Mouse (Mus musculus): ENCODE data around the gene Pard3. TPM values are rescaled to one million over a fixed set of nuclear protein-coding genes. Genes with fewer than 3 reads are reported as not detected.

The Pard3 gene
- total RNA-seq, 2 experiments from 2014 or later, result 26.1 to 28.1 TPM

DNA sequence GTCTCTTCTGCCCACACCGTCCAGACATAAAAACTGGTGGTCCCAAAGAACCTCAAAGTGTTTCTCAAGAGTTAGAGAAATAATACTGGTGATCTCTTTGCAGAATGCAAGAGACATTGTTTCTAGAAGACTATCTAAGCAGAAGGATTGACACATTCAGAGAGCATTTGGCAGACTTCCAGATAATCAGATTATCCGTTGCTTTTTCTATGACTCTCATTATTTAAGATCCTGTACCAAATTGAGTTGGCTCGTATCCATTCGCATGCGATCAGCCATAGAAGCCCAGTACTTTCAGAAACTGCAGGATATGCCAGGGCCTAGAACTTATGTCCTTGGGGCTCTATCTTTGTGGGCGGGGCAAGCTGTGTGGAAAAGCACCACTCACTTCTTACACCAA is 514.0 kb downstream of the Pard3 start:
- no peak for DNase-seq (ENCODE audit: low spot score in 2 of 2)

DNA sequence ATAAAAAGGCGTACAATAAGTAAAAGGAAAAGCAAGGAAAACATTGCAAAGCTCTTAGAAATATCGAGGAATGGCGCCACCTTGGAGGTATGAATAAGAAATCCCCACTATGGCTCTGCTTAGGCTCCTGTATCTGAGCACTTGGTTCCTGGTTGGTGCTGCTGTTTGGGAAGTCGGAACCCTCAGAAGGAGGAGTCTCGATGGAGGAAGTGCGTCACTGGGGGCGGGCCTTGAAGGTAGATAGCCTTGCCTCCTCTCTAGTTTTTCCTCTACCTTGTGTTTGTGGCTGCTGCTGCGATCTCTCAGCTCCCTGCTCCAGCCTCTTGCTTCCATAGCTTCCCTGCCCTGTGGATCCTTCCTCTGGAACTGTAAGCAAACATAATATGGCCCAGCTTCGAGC is 515.7 kb downstream of the Pard3 start:
- no peak overlapping the region for H3K27ac ChIP-seq
- no peak for DNase-seq (ENCODE audit: low spot score in 2 of 2)
- TF ChIP-seq CTCF (conservative IDR thresholded peaks at IDR 0.05), result no peak
- no peak overlapping the region for H3K4me3 ChIP-seq

More for the DNA sequence above, 514.0 kb downstream of the Pard3 start:
- Histone ChIP-seq H3K27ac (0 out of 2 replicates have a peak overlapping the region, but pooled peaks have one; percentile 25), H3K4me3 (no peak overlapping the region)
- no peak for TF ChIP-seq CTCF (conservative IDR thresholded peaks at IDR 0.05)

- DNase-seq (ENCODE audit: low spot score in 2 of 2), result peak; percentile 34 to 46
- no peak for TF ChIP-seq CTCF (conservative IDR thresholded peaks at IDR 0.05)
- Histone ChIP-seq H3K27ac (peak overlapping the region; percentile 54; the same call in 1 of the 2 replicates), H3K4me3 (no peak overlapping the region)
Observed at GRCm38 (mm10) chr8:127583429-127583828, 519.7 kb downstream of the Pard3 start.

GRCm38 (mm10) chr8:127585618-127586017 is 521.9 kb downstream of the Pard3 start:
- no peak for DNase-seq (ENCODE audit: low spot score in 2 of 2)
- TF ChIP-seq CTCF (conservative IDR thresholded peaks at IDR 0.05), result no peak

GRCm38 (mm10) chr8:127586681-127587080 is 523.0 kb downstream of the Pard3 start:
- no peak for DNase-seq (ENCODE audit: low spot score in 2 of 2)
- no peak for TF ChIP-seq CTCF (conservative IDR thresholded peaks at IDR 0.05)
- Histone ChIP-seq H3K27ac (no peak overlapping the region), H3K4me3 (no peak overlapping the region)

More at GRCm38 (mm10) chr8:127585618-127586017, 521.9 kb downstream of the Pard3 start:
- no peak overlapping the region for H3K4me3 ChIP-seq
- 0 out of 2 replicates have a peak overlapping the region, but pooled peaks have one; percentile 36 for H3K27ac ChIP-seq

GRCm38 (mm10) chr8:127588313-127588712 is 524.6 kb downstream of the Pard3 start:
- no peak for DNase-seq (ENCODE audit: low spot score in 2 of 2)
- TF ChIP-seq CTCF (conservative IDR thresholded peaks at IDR 0.05), result peak; percentile 74
- Histone ChIP-seq H3K4me3 (no peak overlapping the region), H3K27ac (no peak overlapping the region)

- Histone ChIP-seq H3K4me3 (no peak overlapping the region), H3K27ac (no peak overlapping the region)
- peak; percentile 89 for TF ChIP-seq CTCF (conservative IDR thresholded peaks at IDR 0.05)
- DNase-seq (ENCODE audit: low spot score in 2 of 2), result peak in 1 of 2 experiments; percentile 16
Observed at GRCm38 (mm10) chr8:127589291-127589690, 525.6 kb downstream of the Pard3 start.

DNA sequence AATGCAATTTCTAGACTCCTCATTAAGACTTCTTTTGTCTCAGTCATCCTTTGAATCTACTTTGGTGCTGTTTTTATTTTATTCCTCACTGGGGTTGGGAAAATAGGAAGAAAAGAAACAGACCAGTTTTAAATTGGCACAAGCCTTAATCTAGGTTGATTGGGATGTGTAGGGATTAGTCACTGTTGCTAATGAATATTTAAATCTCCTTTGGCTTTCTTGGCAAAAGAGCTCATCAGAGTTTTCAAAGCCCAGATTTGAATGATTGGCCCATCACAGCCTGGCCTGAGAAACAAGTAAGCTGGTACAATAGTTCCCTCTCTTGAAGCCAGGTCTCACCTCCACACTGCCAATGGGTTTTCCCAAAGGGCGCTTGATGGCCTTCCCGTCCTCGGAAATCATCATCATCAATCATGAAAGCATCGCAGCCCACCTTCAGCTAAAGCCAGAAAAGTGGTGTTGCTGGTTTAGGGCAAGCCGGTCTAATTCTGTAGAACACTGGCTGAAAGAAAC is 527.0 kb downstream of the Pard3 start:
- H3K27ac ChIP-seq, result no peak overlapping the region
- TF ChIP-seq CTCF (conservative IDR thresholded peaks at IDR 0.05), result no peak

DNA sequence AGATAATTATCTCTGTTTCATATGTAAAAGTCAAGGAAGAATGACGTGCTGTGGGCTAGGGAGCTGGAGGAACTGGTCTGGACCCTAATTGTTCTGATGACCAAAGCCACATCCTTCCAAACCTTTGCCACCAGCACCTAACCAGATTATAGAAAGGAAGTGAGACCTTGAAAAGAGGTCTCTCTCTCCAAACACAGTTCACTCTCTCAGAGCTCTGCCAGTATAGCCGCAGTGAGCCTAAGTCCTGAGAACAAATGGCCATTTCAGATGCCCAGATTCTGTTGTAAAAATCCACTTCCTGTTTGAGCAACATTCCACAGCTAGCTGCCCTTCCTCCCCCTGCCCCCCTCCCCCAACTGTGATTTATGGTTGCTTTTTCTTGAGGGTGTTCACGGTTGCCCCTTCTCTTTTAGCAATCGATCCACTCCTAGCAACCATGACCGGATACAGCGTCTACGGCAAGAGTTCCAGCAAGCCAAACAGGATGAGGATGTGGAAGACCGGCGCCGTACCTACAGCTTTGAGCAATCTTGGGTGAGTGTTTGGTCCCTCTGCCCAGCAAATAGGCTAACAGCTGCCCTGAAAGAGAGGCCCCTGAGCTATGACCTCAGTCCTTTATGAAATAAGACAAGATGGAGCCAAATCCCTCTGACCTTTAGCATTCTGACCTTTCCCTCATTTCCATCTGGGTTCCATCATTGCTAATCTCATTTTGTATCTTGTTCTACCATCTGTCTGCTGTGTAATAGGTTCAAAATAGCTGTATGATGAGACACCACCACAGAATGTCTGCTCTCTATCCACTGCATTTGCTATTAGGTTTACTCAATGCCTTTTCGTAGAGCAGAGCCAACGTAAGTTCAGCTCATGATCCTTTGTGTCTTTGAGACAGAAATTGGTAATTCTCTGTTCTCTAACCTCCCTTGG is 529.2 kb downstream of the Pard3 start:
- H3K4me3 ChIP-seq, result no peak overlapping the region
- no peak for DNase-seq (ENCODE audit: low spot score in 2 of 2)

More for the DNA sequence above, 527.0 kb downstream of the Pard3 start:
- peak in 1 of 2 experiments; percentile 8 for DNase-seq (ENCODE audit: low spot score in 2 of 2)
- no peak overlapping the region for H3K4me3 ChIP-seq

DNA sequence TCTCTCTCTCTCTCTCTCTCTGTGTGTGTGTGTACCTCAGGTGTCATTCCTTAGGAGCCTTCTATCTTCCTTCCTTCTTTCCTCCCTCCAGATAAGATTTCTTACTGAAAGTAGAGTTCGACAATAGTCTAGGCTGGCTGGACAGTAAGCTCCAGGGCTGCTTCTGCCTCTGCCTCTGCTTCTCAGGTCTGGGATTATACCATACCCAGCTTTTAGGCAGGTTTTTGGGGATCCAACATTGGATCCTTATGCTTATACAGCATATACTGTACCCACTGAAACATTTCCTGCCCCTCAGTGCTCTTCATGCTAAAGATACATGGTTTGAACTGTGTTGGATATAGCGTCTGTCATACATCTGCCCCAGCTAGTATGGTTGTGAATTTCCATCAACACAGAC is 536.9 kb downstream of the Pard3 start:
- Histone ChIP-seq H3K4me3 (no peak overlapping the region), H3K27ac (no peak overlapping the region)
- no peak for TF ChIP-seq CTCF (conservative IDR thresholded peaks at IDR 0.05)
- DNase-seq (ENCODE audit: low spot score in 2 of 2), result no peak

More for the DNA sequence above, 529.2 kb downstream of the Pard3 start:
- H3K27ac ChIP-seq, result no peak overlapping the region
- TF ChIP-seq CTCF (conservative IDR thresholded peaks at IDR 0.05), result no peak

GRCm38 (mm10) chr8:127603062-127603461 is 539.4 kb downstream of the Pard3 start:
- no peak overlapping the region for H3K27ac ChIP-seq
- no peak overlapping the region for H3K4me3 ChIP-seq
- TF ChIP-seq CTCF (conservative IDR thresholded peaks at IDR 0.05), result peak; percentile 52
- peak in 1 of 2 experiments; percentile 28 for DNase-seq (ENCODE audit: low spot score in 2 of 2)

GRCm38 (mm10) chr8:127608541-127609270 is 545.0 kb downstream of the Pard3 start:
- TF ChIP-seq CTCF (conservative IDR thresholded peaks at IDR 0.05), result no peak
- DNase-seq (ENCODE audit: low spot score in 2 of 2), result peak in 1 of 2 experiments; percentile 26
- H3K4me3 ChIP-seq, result no peak overlapping the region
- H3K27ac ChIP-seq, result peak overlapping the region; percentile 48

DNA sequence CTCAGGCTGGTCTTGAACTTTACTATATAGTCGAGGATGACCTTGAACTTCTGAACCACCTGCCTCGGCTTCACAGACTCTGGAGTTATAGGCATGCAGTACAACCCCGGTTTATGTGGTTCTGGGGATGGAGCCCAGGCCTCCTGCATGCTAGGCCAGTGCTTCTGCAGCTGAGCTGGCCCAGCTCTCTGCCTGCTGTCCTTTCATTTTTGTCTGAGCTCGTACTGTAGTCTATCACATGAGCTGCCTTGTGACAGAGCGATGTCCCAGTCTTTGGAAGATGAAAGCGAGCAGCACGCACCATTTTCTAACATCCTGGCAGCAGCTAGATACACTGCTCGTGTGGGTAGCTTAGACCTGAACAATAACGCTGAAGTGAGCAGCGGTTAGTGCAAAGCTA is 545.6 kb downstream of the Pard3 start:
- no peak for TF ChIP-seq CTCF (conservative IDR thresholded peaks at IDR 0.05)
- no peak overlapping the region for H3K4me3 ChIP-seq
- H3K27ac ChIP-seq, result peak overlapping the region; percentile 48
- no peak for DNase-seq (ENCODE audit: low spot score in 2 of 2)
